Mouse (Mus musculus) liver, embryonic 13.5 days (tissue): ENCODE measurements around the gene Sh3gl2. TPM values are rescaled to one million over a fixed set of nuclear protein-coding genes. Genes with fewer than 3 reads are reported as not detected.

Source experiments
- ATAC-seq: fragments of 200-750 bp; cut with Nextera tagmentation; 2 replicates; pipeline ENCODE4 v1.8.0; 2017; ENCODE audit warnings: low read depth, mild to moderate bottlenecking, moderate number of reproducible peaks, moderate library complexity
- DNase-seq: peaks from one replicate; pipeline ENCODE4 v3.0.0; 2022
- H3K27ac ChIP-seq: fragments of 300-500 bp; sonication (generic); 2 replicates; pipeline ENCODE4 v1.5.1; 2015; ENCODE audit warnings: moderate library complexity, mild to moderate bottlenecking, inconsistent platforms
- H3K27me3 ChIP-seq: fragments of 300-500 bp; sonication (generic); 2 replicates; pipeline ENCODE4 v1.6.1; 2015; ENCODE audit warnings: mild to moderate bottlenecking, inconsistent platforms
- H3K36me3 ChIP-seq: fragments of 300-500 bp; sonication (generic); 2 replicates; pipeline ENCODE4 v1.6.1; 2015; ENCODE audit warnings: mild to moderate bottlenecking, inconsistent platforms
- H3K4me1 ChIP-seq: fragments of 300-500 bp; sonication (generic); replicated peaks from 2 replicates; pipeline ENCODE4 v1.6.1; 2015; ENCODE audit warnings: inconsistent platforms
- H3K4me2 ChIP-seq: fragments of 300-500 bp; sonication (generic); 2 replicates; pipeline ENCODE4 v1.6.1; 2015; ENCODE audit warnings: inconsistent platforms, mild to moderate bottlenecking, moderate library complexity
- H3K4me3 ChIP-seq: fragments of 300-500 bp; sonication (generic); replicated peaks from 2 replicates; pipeline ENCODE4 v1.5.1; 2015; ENCODE audit warnings: mild to moderate bottlenecking, inconsistent platforms
- H3K9ac ChIP-seq: fragments of 300-500 bp; sonication (generic); 2 replicates; pipeline ENCODE4 v1.6.1; 2015; ENCODE audit warnings: mild to moderate bottlenecking, inconsistent platforms
- H3K9me3 ChIP-seq: fragments of 300-500 bp; sonication (generic); replicated peaks from 2 replicates; pipeline ENCODE4 v1.6.1; 2016; ENCODE audit warnings: inconsistent platforms
- WGBS: fragments of 180-500 bp; shearing (Covaris S2); methylation state at CpG from one replicate; pipeline ENCODE4 v1.1.7; 2015; ENCODE audit not compliant: insufficient replicate concordance; 5-methylcytosine and 5-hydroxymethylcytosine counted together
- polyA plus RNA-seq: library from polyadenylated mRNA; unstranded; fragments of >200 nt; fragmentation: Nextera tagmentation; extraction: Ambion mirVana; gene quantifications from 2 replicates; pipeline ENCODE4 v1.2.1, GENCODE M21; 2015

Gene Sh3gl2
- polyA plus RNA-seq, 1 experiment from 2014 or later = 0.06 TPM

DNA sequence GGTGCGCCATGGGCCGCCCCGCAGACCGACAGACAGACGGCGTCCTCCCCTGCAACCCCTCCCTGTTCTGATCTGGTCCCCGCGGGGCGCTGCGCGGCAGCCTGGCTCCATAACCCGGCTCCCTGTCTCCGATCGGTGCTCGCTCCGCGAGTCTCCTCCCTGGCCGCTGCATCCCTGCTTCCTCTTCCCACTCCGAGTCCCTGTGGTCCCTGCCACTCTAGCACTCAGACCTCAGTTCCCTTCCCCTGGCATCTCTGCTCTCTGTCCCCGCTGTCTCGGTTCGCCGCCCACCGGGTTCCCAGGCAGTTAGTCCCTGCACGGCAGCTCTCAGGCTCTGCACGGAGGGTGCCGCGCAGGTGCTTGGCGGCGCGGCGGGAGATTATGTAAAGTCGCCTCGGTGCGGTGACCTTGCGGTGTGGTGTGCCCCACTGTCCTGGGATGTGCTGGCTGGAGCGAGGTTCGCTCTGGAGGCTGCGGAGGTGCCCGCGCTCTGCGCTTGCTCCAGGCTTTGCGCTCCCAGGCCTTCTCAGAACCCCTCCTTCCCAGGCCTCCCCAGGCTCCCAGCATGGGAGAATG, 798 bp downstream of the Sh3gl2 start:
- no peaks in the 10 kb centered on the region for H3K9me3 ChIP-seq
- peaks cover 47% of the 10 kb centered on the region for H3K27me3 ChIP-seq
- peak overlapping the region; percentile 49 for H3K4me3 ChIP-seq
- no peak overlapping the region for H3K9ac ChIP-seq
- peak overlapping the region; percentile 62 for H3K4me2 ChIP-seq
- no peaks in the 10 kb centered on the region for H3K36me3 ChIP-seq
- no peak for ATAC-seq
- H3K4me1 ChIP-seq = no peaks in the 10 kb centered on the region
- no peak overlapping the region for H3K27ac ChIP-seq
- WGBS = 2% methylated on average over 43 of the region's 43 CpGs
- DNase-seq = no peak

DNA sequence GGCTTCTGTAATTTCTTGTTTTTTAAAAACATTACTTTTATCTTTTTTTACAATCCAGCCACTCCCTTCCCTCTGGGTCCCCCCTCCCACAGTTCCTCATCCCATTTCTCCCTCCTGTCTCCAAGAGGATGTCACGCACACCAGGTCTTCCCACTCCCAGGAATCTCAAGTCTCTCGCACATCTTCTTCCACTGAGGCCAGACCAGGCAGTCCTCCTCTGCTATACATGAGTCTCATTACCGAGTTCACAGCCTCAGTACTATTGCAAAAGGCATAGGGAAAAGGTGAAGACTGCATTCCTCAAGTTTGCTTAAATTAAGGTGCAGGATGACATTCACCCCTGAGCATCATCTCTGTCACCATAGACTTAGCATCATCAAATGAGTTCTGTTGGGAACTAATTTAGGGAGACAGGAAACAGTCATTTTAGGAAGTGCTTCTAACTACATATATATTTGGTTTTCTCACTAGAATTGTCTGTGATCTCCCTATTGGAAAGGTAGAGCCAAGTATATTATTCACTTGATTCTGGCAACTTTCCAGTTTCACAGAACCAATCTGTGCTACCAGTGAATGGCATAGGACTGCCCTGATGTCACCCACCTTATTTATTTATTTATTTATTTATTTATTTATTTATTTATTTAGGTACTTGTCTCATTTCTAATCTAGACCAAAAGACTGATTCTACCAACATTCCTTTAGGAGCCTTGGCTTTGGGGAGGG, 1.9 kb downstream of the Sh3gl2 start:
- Histone ChIP-seq H3K27me3 (peaks cover 47% of the 10 kb centered on the region), H3K9ac (no peak overlapping the region), H3K4me2 (no peak overlapping the region), H3K36me3 (no peaks in the 10 kb centered on the region), H3K27ac (no peak overlapping the region), H3K4me1 (no peaks in the 10 kb centered on the region), H3K9me3 (no peaks in the 10 kb centered on the region), H3K4me3 (no peak overlapping the region)
- WGBS = 32% methylated on average over 3 of the region's 3 CpGs
- DNase-seq (no peak), ATAC-seq (no peak)

- Histone ChIP-seq H3K27me3 (peaks cover 44% of the 10 kb centered on the region), H3K9me3 (no peaks in the 10 kb centered on the region), H3K36me3 (no peaks in the 10 kb centered on the region), H3K9ac (no peak overlapping the region), H3K4me1 (no peaks in the 10 kb centered on the region), H3K4me2 (no peak overlapping the region), H3K4me3 (no peak overlapping the region), H3K27ac (no peak overlapping the region)
- no peak for ATAC-seq
- DNase-seq = no peak
- 74% methylated on average over 9 of the region's 9 CpGs for WGBS
These were observed 2.6 kb downstream of the Sh3gl2 start for GRCm38 (mm10) chr4:85207515-85207914.

- H3K9ac ChIP-seq = no peak overlapping the region
- 42% methylated on average over 1 of the region's 1 CpGs for WGBS
- no peak overlapping the region for H3K4me3 ChIP-seq
- no peak overlapping the region for H3K27ac ChIP-seq
- H3K4me2 ChIP-seq = no peak overlapping the region
- no peak for DNase-seq
- no peaks in the 10 kb centered on the region for H3K4me1 ChIP-seq
- ATAC-seq = no peak
- peaks cover 36% of the 10 kb centered on the region for H3K27me3 ChIP-seq
- no peaks in the 10 kb centered on the region for H3K9me3 ChIP-seq
- no peaks in the 10 kb centered on the region for H3K36me3 ChIP-seq
These were observed 3.6 kb downstream of the Sh3gl2 start for GRCm38 (mm10) chr4:85208531-85208930.

DNA sequence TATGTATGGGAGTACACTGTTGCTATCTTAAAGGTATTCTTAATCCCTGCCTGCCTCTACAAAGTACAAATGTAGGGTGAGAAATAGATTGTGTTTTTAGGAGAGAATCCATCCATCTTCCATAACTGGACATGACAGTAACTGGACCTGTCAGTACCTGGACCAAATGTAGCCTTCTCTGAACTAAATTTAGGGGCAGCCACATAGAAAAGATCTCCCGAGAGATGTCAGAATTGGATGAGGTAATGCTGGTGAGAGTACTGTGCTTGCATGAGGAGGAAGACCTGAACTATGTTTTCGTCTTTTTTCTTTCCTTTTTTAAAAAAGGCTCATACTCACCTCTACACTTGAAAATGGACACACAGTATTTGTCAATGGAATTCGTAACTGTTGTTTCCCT, 6.0 kb downstream of the Sh3gl2 start:
- no peaks in the 10 kb centered on the region for H3K4me1 ChIP-seq
- DNase-seq (no peak), ATAC-seq (no peak)
- no peak overlapping the region for H3K9ac ChIP-seq
- H3K9me3 ChIP-seq = no peaks in the 10 kb centered on the region
- no peak overlapping the region for H3K27ac ChIP-seq
- peaks cover 14% of the 10 kb centered on the region for H3K27me3 ChIP-seq
- no peak overlapping the region for H3K4me2 ChIP-seq
- WGBS = 55% methylated on average over 3 of the region's 3 CpGs
- H3K36me3 ChIP-seq = no peaks in the 10 kb centered on the region
- no peak overlapping the region for H3K4me3 ChIP-seq

DNA sequence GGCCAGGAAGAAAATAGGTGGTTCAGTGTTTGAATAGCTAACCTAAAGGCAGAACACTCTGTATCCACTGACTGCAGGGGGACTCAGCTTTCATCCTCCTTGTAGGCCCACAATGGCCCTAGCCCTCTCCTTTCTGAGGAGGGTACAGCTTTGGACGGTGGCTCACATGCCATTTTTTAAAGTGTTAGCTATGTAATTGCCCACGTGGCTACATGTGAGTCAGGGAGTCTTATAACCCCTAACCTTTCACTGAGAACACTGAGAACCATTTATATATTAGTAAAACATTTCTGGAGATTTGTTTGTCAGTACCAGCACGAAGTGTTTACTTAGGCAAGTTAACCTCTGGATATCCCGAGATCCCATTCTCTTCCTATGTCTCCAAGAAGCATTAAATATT, 12.1 kb downstream of the Sh3gl2 start:
- WGBS = 45% methylated on average over 4 of the region's 4 CpGs
- Histone ChIP-seq H3K27me3 (no peaks in the 10 kb centered on the region), H3K27ac (no peak overlapping the region), H3K4me3 (no peak overlapping the region), H3K36me3 (no peaks in the 10 kb centered on the region), H3K4me1 (no peaks in the 10 kb centered on the region), H3K4me2 (no peak overlapping the region), H3K9ac (no peak overlapping the region), H3K9me3 (no peaks in the 10 kb centered on the region)
- no peak for ATAC-seq
- no peak for DNase-seq

DNA sequence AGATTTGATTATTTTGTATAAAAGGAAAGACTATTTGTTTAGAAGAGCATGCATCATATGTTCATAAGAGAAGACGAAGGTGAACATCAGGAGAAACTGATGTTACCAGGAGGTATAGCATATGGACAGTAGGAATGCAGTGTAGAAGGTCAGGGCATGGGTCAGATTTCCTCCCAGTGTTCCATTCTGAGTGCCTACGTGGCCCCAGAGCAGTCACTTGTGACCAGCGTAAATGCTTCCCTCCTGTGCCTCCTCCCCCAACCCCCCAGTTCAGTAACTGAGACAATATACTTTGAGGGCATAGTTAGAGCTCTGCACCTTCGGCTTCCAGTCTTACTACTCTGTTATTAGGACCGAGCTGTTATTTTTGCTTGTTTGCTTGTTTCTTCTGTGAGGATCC, 17.8 kb downstream of the Sh3gl2 start:
- DNase-seq (no peak), ATAC-seq (no peak)
- H3K27me3 ChIP-seq = no peaks in the 10 kb centered on the region
- H3K36me3 ChIP-seq = no peaks in the 10 kb centered on the region
- H3K27ac ChIP-seq = no peak overlapping the region
- no peak overlapping the region for H3K9ac ChIP-seq
- H3K9me3 ChIP-seq = no peaks in the 10 kb centered on the region
- no peak overlapping the region for H3K4me3 ChIP-seq
- WGBS = 57% methylated on average over 5 of the region's 5 CpGs
- H3K4me1 ChIP-seq = no peaks in the 10 kb centered on the region
- H3K4me2 ChIP-seq = no peak overlapping the region

DNA sequence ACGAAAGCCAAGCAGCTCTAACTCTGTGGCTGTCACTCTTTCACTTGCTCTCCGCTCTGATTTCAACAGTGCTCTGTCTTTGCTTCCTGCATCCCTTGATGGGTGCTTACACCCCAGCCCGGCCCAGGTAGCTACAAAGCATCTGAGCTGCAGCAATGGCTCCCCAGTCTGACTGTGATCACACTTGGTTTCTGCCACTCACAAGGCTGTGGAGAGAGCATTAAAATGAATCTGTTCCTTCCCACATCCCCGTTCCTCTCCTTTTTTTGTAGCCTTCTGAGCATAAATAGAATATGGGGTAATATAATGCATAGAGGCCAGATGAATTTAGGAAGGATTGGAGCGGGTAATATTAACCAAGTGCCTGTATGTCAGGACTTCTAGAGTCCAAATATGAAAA, 21.8 kb downstream of the Sh3gl2 start:
- no peak for DNase-seq
- Histone ChIP-seq H3K4me2 (no peak overlapping the region), H3K9me3 (no peaks in the 10 kb centered on the region), H3K4me1 (no peaks in the 10 kb centered on the region), H3K9ac (no peak overlapping the region), H3K27me3 (no peaks in the 10 kb centered on the region), H3K36me3 (no peaks in the 10 kb centered on the region), H3K27ac (no peak overlapping the region), H3K4me3 (no peak overlapping the region)
- 57% methylated on average over 5 of the region's 5 CpGs for WGBS
- ATAC-seq = no peak

GRCm38 (mm10) chr4:85227664-85228588, 23.0 kb downstream of the Sh3gl2 start:
- H3K4me1 ChIP-seq = no peaks in the 10 kb centered on the region
- ATAC-seq (no peak), DNase-seq (no peak)
- no peaks in the 10 kb centered on the region for H3K36me3 ChIP-seq
- no peaks in the 10 kb centered on the region for H3K27me3 ChIP-seq
- no peak overlapping the region for H3K27ac ChIP-seq
- no peak overlapping the region for H3K4me2 ChIP-seq
- no peak overlapping the region for H3K4me3 ChIP-seq
- H3K9me3 ChIP-seq = no peaks in the 10 kb centered on the region
- no peak overlapping the region for H3K9ac ChIP-seq
- 69% methylated on average over 9 of the region's 9 CpGs for WGBS

GRCm38 (mm10) chr4:85228589-85228948, 23.6 kb downstream of the Sh3gl2 start:
- ATAC-seq (no peak), DNase-seq (no peak)
- no peaks in the 10 kb centered on the region for H3K27me3 ChIP-seq
- no peak overlapping the region for H3K4me3 ChIP-seq
- 69% methylated on average over 5 of the region's 5 CpGs for WGBS
- H3K27ac ChIP-seq = no peak overlapping the region
- no peaks in the 10 kb centered on the region for H3K36me3 ChIP-seq
- H3K4me1 ChIP-seq = no peaks in the 10 kb centered on the region
- H3K9ac ChIP-seq = no peak overlapping the region
- no peak overlapping the region for H3K4me2 ChIP-seq
- H3K9me3 ChIP-seq = no peaks in the 10 kb centered on the region

DNA sequence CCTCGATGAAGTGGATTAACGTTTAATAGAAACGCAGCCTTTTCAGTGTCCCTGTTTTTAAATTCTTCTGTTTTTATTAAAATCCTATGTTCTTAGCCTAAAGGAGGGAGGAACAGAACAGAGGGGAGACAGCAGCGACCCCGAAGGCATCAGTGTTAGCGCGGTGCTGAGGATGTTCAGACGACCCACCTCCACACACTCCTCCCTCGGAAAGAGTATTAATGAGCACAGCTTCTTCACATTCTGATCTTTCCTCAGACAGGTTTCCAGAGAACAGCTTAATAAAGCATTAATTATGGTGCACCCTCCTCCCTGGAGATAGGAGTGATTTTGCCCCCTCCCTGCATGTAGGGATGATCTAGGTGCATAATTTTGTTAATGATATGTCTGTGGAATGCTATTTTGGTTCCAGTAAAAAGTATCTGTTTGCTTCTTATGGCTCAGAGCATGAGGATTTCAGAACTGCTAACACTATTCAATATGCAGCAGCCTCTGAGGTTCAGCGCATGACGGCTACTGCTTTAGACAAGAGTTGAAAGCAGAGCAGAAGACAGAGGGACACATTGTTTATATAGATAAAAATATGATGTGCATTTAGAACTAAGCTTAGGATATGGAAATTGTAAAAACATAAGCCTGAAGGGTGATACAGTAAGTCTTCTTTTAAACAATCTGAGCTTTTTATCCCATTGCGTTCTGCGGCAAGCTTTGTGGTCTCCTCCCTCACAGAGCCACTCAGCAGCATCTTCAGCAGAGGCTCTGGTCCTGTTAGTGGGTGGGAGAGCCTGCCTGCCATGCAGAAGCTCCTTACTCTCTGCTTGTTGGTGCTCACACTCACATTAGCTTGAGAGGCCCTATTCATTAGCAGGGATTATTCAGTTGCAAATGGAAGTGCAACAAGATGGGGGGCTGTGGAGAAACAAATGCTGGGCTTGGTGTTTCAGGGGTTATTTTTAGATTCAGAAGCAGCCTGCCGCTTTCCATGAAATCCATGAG, 27.8 kb downstream of the Sh3gl2 start:
- no peaks in the 10 kb centered on the region for H3K4me1 ChIP-seq
- no peak for DNase-seq
- no peak overlapping the region for H3K4me3 ChIP-seq
- no peaks in the 10 kb centered on the region for H3K27me3 ChIP-seq
- no peak for ATAC-seq
- 61% methylated on average over 14 of the region's 14 CpGs for WGBS
- H3K4me2 ChIP-seq = no peak overlapping the region
- no peaks in the 10 kb centered on the region for H3K36me3 ChIP-seq
- no peak overlapping the region for H3K27ac ChIP-seq
- no peak overlapping the region for H3K9ac ChIP-seq
- H3K9me3 ChIP-seq = no peaks in the 10 kb centered on the region
